Comparison of ENCODE assay signal across 7 mouse cellular contexts in the genomic region with DNA sequence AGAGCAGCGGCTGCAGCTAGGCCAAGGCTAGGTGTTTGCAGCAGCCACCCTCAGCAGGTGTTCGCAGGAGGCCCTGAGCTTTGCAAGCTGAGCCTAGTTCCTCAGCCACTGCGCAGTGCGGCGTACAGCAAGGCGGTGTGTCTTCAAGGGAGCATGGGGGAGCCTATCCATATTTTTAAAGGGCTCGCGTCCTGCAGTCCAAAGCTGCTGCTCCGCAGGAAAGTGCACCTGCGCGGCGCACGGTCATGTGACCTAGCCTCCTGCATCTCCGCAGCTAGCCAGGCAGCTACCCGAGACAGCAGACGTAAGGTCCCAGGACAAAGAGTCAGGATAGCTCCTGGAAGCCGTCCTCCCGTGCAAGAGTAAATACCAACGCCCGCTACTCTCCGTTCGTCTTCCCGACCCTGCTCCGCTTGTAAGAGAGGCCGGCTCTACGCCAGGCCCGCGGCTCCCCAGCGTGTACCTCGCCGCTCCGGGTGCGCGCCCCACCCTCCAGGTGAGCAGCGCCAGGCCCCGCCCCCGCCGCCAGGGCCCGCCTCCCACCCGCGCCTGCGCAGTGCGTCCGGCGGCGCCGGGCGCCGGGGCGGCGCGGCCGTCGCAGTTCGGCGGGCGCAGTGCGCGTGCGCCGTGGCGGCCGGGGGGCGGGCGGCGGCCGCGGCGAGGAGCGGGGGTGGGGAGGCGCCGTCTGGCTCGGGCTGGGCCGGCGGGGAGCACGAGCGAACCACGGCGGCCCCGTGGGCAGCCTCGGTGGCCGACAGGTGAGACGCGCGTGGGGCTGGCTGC. TPM values are rescaled to one million over a fixed set of nuclear protein-coding genes. Genes with fewer than 3 reads are reported as not detected.
DNase-seq lines count a peak whose midpoint lies in the region; ATAC-seq and TF ChIP-seq lines count a peak whose summit lies in the region.

A gene (plus strand): TSS at position 648 of the 783 bp plus-strand sequence.

- no peaks in the 10 kb centered on the region for H3K4me1 ChIP-seq in embryonic facial prominence, embryonic 11.5 days (ENCODE audit: control insufficient read depth, insufficient read depth, low read length)
- peaks cover 15% of the 10 kb centered on the region; the same call in 1 of the 2 replicates for H3K4me1 ChIP-seq in kidney, adult 2 months (ENCODE audit: control insufficient read depth, insufficient read depth, low read length)
- H3K4me1 ChIP-seq in limb, embryonic 11.5 days (ENCODE audit: control insufficient read depth, insufficient read depth, low read length) = peaks cover 3% of the 10 kb centered on the region; the same call in 1 of the 2 replicates
- peaks cover 29% of the 10 kb centered on the region for H3K4me1 ChIP-seq in midbrain, embryonic 13.5 days (replicated peaks)
- H3K4me1 ChIP-seq in small intestine, adult 2 months (ENCODE audit: control insufficient read depth, insufficient read depth, insufficient read length, low read length) = peaks cover 17% of the 10 kb centered on the region

- WGBS in embryonic facial prominence, embryonic 11.5 days = under 1% methylated on average over 62 of the region's 85 CpGs
- 1% methylated on average over 71 of the region's 85 CpGs for WGBS in kidney, adult 2 months
- WGBS in limb, embryonic 11.5 days = under 1% methylated on average over 68 of the region's 85 CpGs
- under 1% methylated on average over 65 of the region's 85 CpGs for WGBS in midbrain, embryonic 13.5 days
- WGBS in small intestine, adult 2 months = under 1% methylated on average over 85 of the region's 85 CpGs

- no peak for TF ChIP-seq POLR2A in kidney, adult 2 months (IDR thresholded peaks at IDR 0.05; ENCODE audit: low read depth, low read length)
- TF ChIP-seq POLR2A in small intestine, adult 2 months (IDR thresholded peaks at IDR 0.05; ENCODE audit: low read depth, low read length) = peak; percentile 57; the same call in 1 of the 2 replicates

- DNase-seq in adrenal gland, postnatal 14 days = peak; percentile 90
- DNase-seq in embryonic facial prominence, embryonic 11.5 days (ENCODE audit: low spot score) = peak; percentile 86
- peak; percentile 87 to 88 for DNase-seq in heart, adult 18-20 months
- peak; percentile 89 for DNase-seq in kidney, adult 2 months
- peak; percentile 86 for DNase-seq in limb, embryonic 11.5 days (ENCODE audit: low spot score)

- peak; percentile 78 for ATAC-seq in embryonic facial prominence, embryonic 11.5 days (replicated peaks; ENCODE audit: insufficient number of reproducible peaks, low FRiP score, low TSS enrichment, low read depth)
- ATAC-seq in limb, embryonic 11.5 days (ENCODE audit: insufficient number of reproducible peaks, low FRiP score, low TSS enrichment, low read depth) = peak; percentile 82
- peak; percentile 91 for ATAC-seq in midbrain, embryonic 13.5 days

- H3K9ac ChIP-seq in embryonic facial prominence, embryonic 11.5 days (replicated peaks; ENCODE audit: low read length) = peak within 1 kb of the TSS; percentile 98
- peak within 1 kb of the TSS; percentile 98 for H3K9ac ChIP-seq in limb, embryonic 11.5 days (ENCODE audit: low read length)
- H3K9ac ChIP-seq in midbrain, embryonic 13.5 days (replicated peaks) = peak within 1 kb of the TSS; percentile 97

- no peaks in the 10 kb centered on the region for H3K27me3 ChIP-seq in embryonic facial prominence, embryonic 11.5 days (ENCODE audit: control insufficient read depth, insufficient read depth, low read length)
- no peaks in the 10 kb centered on the region for H3K27me3 ChIP-seq in kidney, adult 2 months (replicated peaks; ENCODE audit: control insufficient read depth, insufficient read depth, low read length)
- H3K27me3 ChIP-seq in limb, embryonic 11.5 days (ENCODE audit: control insufficient read depth, insufficient read depth, low read length) = no peaks in the 10 kb centered on the region
- no peaks in the 10 kb centered on the region for H3K27me3 ChIP-seq in midbrain, embryonic 13.5 days
- no peaks in the 10 kb centered on the region for H3K27me3 ChIP-seq in small intestine, adult 2 months (ENCODE audit: control insufficient read depth, insufficient read depth, low read length)

- H3K36me3 ChIP-seq in embryonic facial prominence, embryonic 11.5 days (replicated peaks; ENCODE audit: control insufficient read depth, insufficient read depth, low read depth, low read length) = no peaks in the 10 kb centered on the region
- no peaks in the 10 kb centered on the region for H3K36me3 ChIP-seq in kidney, adult 2 months (ENCODE audit: control insufficient read depth, insufficient read depth, low read length)
- peaks cover 3% of the 10 kb centered on the region; the same call in 1 of the 2 replicates for H3K36me3 ChIP-seq in limb, embryonic 11.5 days (ENCODE audit: control insufficient read depth, insufficient read depth, low read length)
- peaks cover 19% of the 10 kb centered on the region for H3K36me3 ChIP-seq in midbrain, embryonic 13.5 days
- H3K36me3 ChIP-seq in small intestine, adult 2 months (ENCODE audit: control insufficient read depth, insufficient read depth, low read length) = no peaks in the 10 kb centered on the region

- peak within 1 kb of the TSS; percentile 89 for H3K27ac ChIP-seq in embryonic facial prominence, embryonic 11.5 days (replicated peaks; ENCODE audit: low read depth, low read length)
- H3K27ac ChIP-seq in kidney, adult 2 months (ENCODE audit: insufficient read depth, low read depth, low read length) = peak within 1 kb of the TSS; percentile 96
- peak within 1 kb of the TSS; percentile 86 for H3K27ac ChIP-seq in limb, embryonic 11.5 days (replicated peaks; ENCODE audit: low read depth, low read length)
- peak within 1 kb of the TSS; percentile 93 for H3K27ac ChIP-seq in midbrain, embryonic 13.5 days
- peak within 1 kb of the TSS; percentile 95 for H3K27ac ChIP-seq in small intestine, adult 2 months (ENCODE audit: insufficient read depth, low read depth, low read length)

- TF ChIP-seq CTCF in kidney, adult 2 months (conservative IDR thresholded peaks at IDR 0.05; ENCODE audit: insufficient read depth, insufficient read length, low read depth, low read length) = no peak
- TF ChIP-seq CTCF in small intestine, adult 2 months (IDR thresholded peaks at IDR 0.05; ENCODE audit: extremely low read depth, insufficient read length, insufficient replicate concordance, low read depth, low read length) = no peak

- peak within 1 kb of the TSS; percentile 78 for H3K4me3 ChIP-seq in embryonic facial prominence, embryonic 11.5 days (ENCODE audit: low read depth, low read length)
- H3K4me3 ChIP-seq in kidney, adult 2 months (ENCODE audit: insufficient read depth, low read depth, low read length) = peak within 1 kb of the TSS; percentile 97
- H3K4me3 ChIP-seq in limb, embryonic 11.5 days (ENCODE audit: low read depth, low read length) = peak within 1 kb of the TSS; percentile 84
- H3K4me3 ChIP-seq in midbrain, embryonic 13.5 days (replicated peaks) = peak within 1 kb of the TSS; percentile 81
- H3K4me3 ChIP-seq in small intestine, adult 2 months (ENCODE audit: low read depth, low read length) = peak within 1 kb of the TSS; percentile 100

- H3K9me3 ChIP-seq in embryonic facial prominence, embryonic 11.5 days (replicated peaks; ENCODE audit: control insufficient read depth, low read length) = no peaks in the 10 kb centered on the region; the same call in none of the 2 replicates
- peaks cover 8% of the 10 kb centered on the region for H3K9me3 ChIP-seq in limb, embryonic 11.5 days (ENCODE audit: control insufficient read depth, low read length)
- H3K9me3 ChIP-seq in midbrain, embryonic 13.5 days = 0 out of 2 replicates have a peak, but pooled peaks cover 5% of the 10 kb centered on the region

- peak within 1 kb of the TSS; percentile 91 for H3K4me2 ChIP-seq in embryonic facial prominence, embryonic 11.5 days (ENCODE audit: low read depth, low read length)
- peak within 1 kb of the TSS; percentile 92 for H3K4me2 ChIP-seq in limb, embryonic 11.5 days (ENCODE audit: low read depth, severe bottlenecking)
- H3K4me2 ChIP-seq in midbrain, embryonic 13.5 days (replicated peaks) = peak within 1 kb of the TSS; percentile 80

RNA-seq across cellular contexts. Expression of the gene that starts here (rescaled TPM):
- total RNA-seq in adrenal gland, postnatal 14 days (2021) = 64.3 and 66.8 TPM in 2 replicates
- polyA plus RNA-seq in embryonic facial prominence, embryonic 11.5 days (2014; fragmentation: Nextera tagmentation; extraction: Ambion mirVana) = 135 and 149 TPM in 2 replicates
- 10 to 100 TPM; 32.9 to 38.2 TPM for total RNA-seq in heart, adult 18-20 months (2021)
- 23.3 and 30.8 TPM in 2 replicates for polyA plus RNA-seq in kidney, adult 2 months (2012; rRNA removed)
- polyA plus RNA-seq in limb, embryonic 11.5 days (2014; fragmentation: Nextera tagmentation; extraction: Ambion mirVana) = 136 and 142 TPM in 2 replicates
- polyA plus RNA-seq in midbrain, embryonic 13.5 days (2015; fragmentation: Nextera tagmentation; extraction: Ambion mirVana) = 136 and 144 TPM in 2 replicates
- 5.1 and 11.7 TPM in 2 replicates for polyA plus RNA-seq in small intestine, adult 2 months (2012; rRNA removed)

Comparison
In these comparisons a context has a peak if more than half of its experiments do, and no peak if none do; other contexts are left out.
1. Peak in every context shown above with its lines: DNase-seq, ATAC-seq, H3K4me3 ChIP-seq and H3K27ac ChIP-seq.